In the genomic region with DNA sequence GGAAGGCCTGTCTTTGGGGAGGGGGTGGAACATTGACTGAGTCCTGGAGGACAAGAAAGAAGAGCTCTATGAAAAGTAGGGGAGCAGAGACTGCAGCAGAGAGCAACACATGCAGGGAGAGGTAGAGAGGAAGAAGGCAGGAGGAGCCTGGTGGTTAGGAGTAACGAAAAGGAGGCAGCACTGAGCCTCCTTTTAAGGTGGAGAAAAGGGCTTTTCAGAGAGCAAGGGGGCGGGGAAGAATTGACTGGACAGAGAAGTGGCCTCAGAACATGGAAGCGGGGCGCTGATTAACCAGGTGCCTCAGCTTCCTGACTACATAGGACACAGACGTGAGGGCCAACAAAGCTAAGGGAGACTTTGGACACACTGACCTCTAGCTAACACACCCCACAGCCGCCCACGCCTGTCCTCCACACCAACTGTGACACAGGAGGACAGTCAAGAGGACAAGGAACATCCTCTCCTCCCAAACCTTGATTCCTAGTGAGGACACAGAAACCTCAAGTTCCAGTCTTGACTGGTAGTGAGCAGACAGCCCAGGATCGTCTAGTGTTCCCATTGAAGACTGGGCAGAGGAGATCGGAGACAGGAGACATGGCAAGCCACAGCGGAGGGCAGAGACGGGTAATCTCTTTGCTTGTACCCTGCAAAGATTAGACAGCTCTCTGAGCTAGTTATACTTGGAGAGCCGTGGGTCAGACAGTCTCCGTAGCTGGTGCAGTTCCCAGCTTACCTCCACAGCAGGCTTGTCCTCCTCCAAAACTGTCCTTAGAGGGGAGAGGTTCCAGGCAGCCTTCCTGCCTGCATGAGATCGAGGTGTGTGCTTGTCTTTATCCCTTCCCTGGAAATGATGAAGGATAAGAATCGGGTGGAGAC, we compare ENCODE assay signal across 14 mouse cellular contexts. TPM values are rescaled to one million over a fixed set of nuclear protein-coding genes. Genes with fewer than 3 reads are reported as not detected.
A peak's percentile ranks its signal among the peaks of the same experiment; 100 is the strongest.
DNase-seq lines count a peak whose midpoint lies in the region; ATAC-seq lines count a peak whose summit lies in the region.
"Had no signal": no experiment of that assay in that cellular context is flagged by ENCODE, and none has a peak within 500 bp of the region (broad histone marks: within the 10 kb centered on the region; RNA-seq: fewer than 3 reads in every experiment).

9630041A04Rik (plus strand) TSS at position 246 of the 876 bp plus-strand sequence.

- peaks cover 5% of the 10 kb centered on the region; the same call in 1 of the 2 replicates for H3K4me1 ChIP-seq in kidney, embryonic 14.5 days (ENCODE audit: control insufficient read depth, insufficient read depth, low read length)
- H3K4me1 ChIP-seq in forebrain, embryonic 16.5 days (replicated peaks; ENCODE audit: control insufficient read depth, insufficient read depth, low read length): peaks cover 16% of the 10 kb centered on the region
- H3K4me1 ChIP-seq in midbrain, embryonic 13.5 days (replicated peaks): peaks cover 24% of the 10 kb centered on the region

- H3K9ac ChIP-seq in kidney, embryonic 14.5 days (ENCODE audit: low read depth, low read length): no peak within 1 kb of the TSS
- H3K9ac ChIP-seq in forebrain, embryonic 16.5 days (replicated peaks; ENCODE audit: low read depth, low read length): no peak within 1 kb of the TSS
- H3K9ac ChIP-seq in midbrain, embryonic 13.5 days (replicated peaks): no peak within 1 kb of the TSS

- ATAC-seq in kidney, embryonic 14.5 days (ENCODE audit: low FRiP score, low TSS enrichment): no peak
- peak; percentile 32 for ATAC-seq in forebrain, embryonic 16.5 days
- peak; percentile 14; the same call in 1 of the 2 replicates for ATAC-seq in midbrain, embryonic 13.5 days

- 73% methylated on average over 15 of the region's 15 CpGs for WGBS in kidney, embryonic 14.5 days
- WGBS in forebrain, embryonic 16.5 days: 65% methylated on average over 15 of the region's 15 CpGs
- 76% methylated on average over 15 of the region's 15 CpGs for WGBS in midbrain, embryonic 13.5 days

- H3K36me3 ChIP-seq in kidney, embryonic 14.5 days (ENCODE audit: control insufficient read depth, insufficient read depth, low read length): no peaks in the 10 kb centered on the region
- H3K36me3 ChIP-seq in forebrain, embryonic 16.5 days (ENCODE audit: control insufficient read depth, insufficient read depth): no peaks in the 10 kb centered on the region
- no peaks in the 10 kb centered on the region for H3K36me3 ChIP-seq in midbrain, embryonic 13.5 days

- no peak within 1 kb of the TSS for H3K27ac ChIP-seq in kidney, embryonic 14.5 days (ENCODE audit: low read depth, low read length)
- peak within 1 kb of the TSS; percentile 58; the same call in 1 of the 2 replicates for H3K27ac ChIP-seq in forebrain, embryonic 16.5 days (ENCODE audit: low read length)
- peak within 1 kb of the TSS; percentile 53 for H3K27ac ChIP-seq in midbrain, embryonic 13.5 days
- H3K27ac ChIP-seq: macrophage had no signal

- H3K4me2 ChIP-seq in kidney, embryonic 14.5 days (replicated peaks; ENCODE audit: low read depth, low read length): peak within 1 kb of the TSS; percentile 32
- H3K4me2 ChIP-seq in forebrain, embryonic 16.5 days (ENCODE audit: low read length): peak within 1 kb of the TSS; percentile 34
- H3K4me2 ChIP-seq in midbrain, embryonic 13.5 days (replicated peaks): peak within 1 kb of the TSS; percentile 37

- no peak for DNase-seq in kidney, postnatal 10 days
- DNase-seq in cerebellum, postnatal 14 days: peak; percentile 47 to 62
- no peak for DNase-seq in layer of hippocampus, postnatal 14 days (ENCODE audit: low spot score in 2 of 2)
- DNase-seq in layer of hippocampus, postnatal 10 days (ENCODE audit: low spot score in 2 of 2): no peak

- no peaks in the 10 kb centered on the region for H3K27me3 ChIP-seq in kidney, embryonic 14.5 days (ENCODE audit: control insufficient read depth, insufficient read depth, low read length)
- H3K27me3 ChIP-seq in forebrain, embryonic 16.5 days (replicated peaks; ENCODE audit: control insufficient read depth, insufficient read depth, low read length): no peaks in the 10 kb centered on the region
- no peaks in the 10 kb centered on the region for H3K27me3 ChIP-seq in midbrain, embryonic 13.5 days

- no peak within 1 kb of the TSS for H3K4me3 ChIP-seq in kidney, embryonic 14.5 days (ENCODE audit: low read length)
- H3K4me3 ChIP-seq in forebrain, embryonic 16.5 days (replicated peaks; ENCODE audit: low read length): peak within 1 kb of the TSS; percentile 10; the same call in 1 of the 2 replicates
- no peak within 1 kb of the TSS for H3K4me3 ChIP-seq in midbrain, embryonic 13.5 days (replicated peaks)

- no peaks in the 10 kb centered on the region for H3K9me3 ChIP-seq in kidney, embryonic 14.5 days (ENCODE audit: control insufficient read depth, low read length)
- no peaks in the 10 kb centered on the region for H3K9me3 ChIP-seq in forebrain, embryonic 16.5 days (ENCODE audit: control insufficient read depth, low read length)
- H3K9me3 ChIP-seq in midbrain, embryonic 13.5 days: peaks cover 2% of the 10 kb centered on the region; the same call in 1 of the 2 replicates

RNA-seq across cellular contexts. Expression of gene 9630041A04Rik, which starts in this region (rescaled TPM):
- polyA plus RNA-seq in kidney, embryonic 14.5 days (2014; fragmentation: Nextera tagmentation; extraction: Ambion mirVana): not detected in 2 replicates
- polyA plus RNA-seq in forebrain, embryonic 16.5 days (2015; fragmentation: Nextera tagmentation; extraction: Ambion mirVana): 0.42 and 0.71 TPM in 2 replicates
- 0.94 and 1.1 TPM in 2 replicates for polyA plus RNA-seq in midbrain, embryonic 13.5 days (2015; fragmentation: Nextera tagmentation; extraction: Ambion mirVana)
- not detected for total RNA-seq in layer of hippocampus, postnatal 14 days (2021)
- total RNA-seq in layer of hippocampus, postnatal 10 days (2021): not detected
- total RNA-seq: adrenal gland, adult 2 months; common myeloid progenitor, adult 5-6 weeks; ES-E14; hematopoietic stem cell, adult 5-6 weeks; left cerebral cortex, postnatal 25 days had no signal
- polyA plus RNA-seq: adrenal gland, adult 2 months; frontal cortex, adult 2 months; macrophage had no signal

Comparison
In these comparisons a context has a peak if more than half of its experiments do, and no peak if none do; other contexts are left out.
1. Peak in ATAC-seq, H3K4me3 ChIP-seq, H3K27ac ChIP-seq and H3K4me2 ChIP-seq in forebrain, embryonic 16.5 days; RNA of the gene not detected or under 1 TPM.
2. DNase-seq: peak in cerebellum, postnatal 14 days (2 of 2); none in kidney, postnatal 10 days (single experiment), layer of hippocampus, postnatal 14 days (0 of 2) and layer of hippocampus, postnatal 10 days (0 of 2).
3. Peak in every context shown above with its lines, with median percentiles within 50 percentile points of each other: H3K4me2 ChIP-seq.